In genomic region chr10:42339773-42340425, GRCm38 (mm10) we compare ENCODE assay signal across 17 mouse cellular contexts.
DNase-seq lines count a peak whose midpoint lies in the region; ATAC-seq and TF ChIP-seq lines count a peak whose summit lies in the region.
"Had no signal": no experiment of that assay in that cellular context is flagged by ENCODE, and none has a peak within 500 bp of the region (broad histone marks: within the 10 kb centered on the region; RNA-seq: fewer than 3 reads in every experiment).

No protein-coding gene starts in this region.

- H3K4me3 ChIP-seq in midbrain, embryonic 12.5 days = no peak overlapping the region
- H3K4me3 ChIP-seq in intestine, postnatal 0 days (ENCODE audit: low read depth, low read length) = no peak overlapping the region
- H3K4me3 ChIP-seq: embryonic facial prominence, embryonic 12.5 days; heart, embryonic 10.5 days; myocyte had no signal

- peaks cover 46% of the 10 kb centered on the region for H3K4me1 ChIP-seq in midbrain, embryonic 12.5 days
- H3K4me1 ChIP-seq in intestine, postnatal 0 days (replicated peaks; ENCODE audit: control insufficient read depth, insufficient read depth, low read length) = no peaks in the 10 kb centered on the region
- H3K4me1 ChIP-seq: embryonic facial prominence, embryonic 12.5 days had no signal

- 0 out of 2 replicates have a peak overlapping the region, but pooled peaks have one; percentile 46 for H3K27ac ChIP-seq in midbrain, embryonic 12.5 days (replicated peaks)
- no peak overlapping the region for H3K27ac ChIP-seq in intestine, postnatal 0 days (ENCODE audit: low read depth, low read length)
- H3K27ac ChIP-seq: embryonic facial prominence, embryonic 12.5 days; heart, embryonic 10.5 days; stomach, postnatal 0 days had no signal

- H3K4me2 ChIP-seq in midbrain, embryonic 12.5 days (replicated peaks) = 0 out of 2 replicates have a peak overlapping the region, but pooled peaks have one; percentile 7
- no peak overlapping the region for H3K4me2 ChIP-seq in intestine, postnatal 0 days (replicated peaks; ENCODE audit: low read depth)
- H3K4me2 ChIP-seq: embryonic facial prominence, embryonic 12.5 days had no signal

- no peaks in the 10 kb centered on the region for H3K9me3 ChIP-seq in midbrain, embryonic 12.5 days
- H3K9me3 ChIP-seq in intestine, postnatal 0 days (ENCODE audit: control insufficient read depth) = no peaks in the 10 kb centered on the region
- H3K9me3 ChIP-seq: embryonic facial prominence, embryonic 12.5 days; G1E; heart, embryonic 10.5 days had no signal

- no peak for TF ChIP-seq CTCF in intestine, postnatal 0 days (IDR thresholded peaks at IDR 0.05; ENCODE audit: low read depth)

- peaks cover 23% of the 10 kb centered on the region for H3K27me3 ChIP-seq in midbrain, embryonic 12.5 days
- no peaks in the 10 kb centered on the region for H3K27me3 ChIP-seq in intestine, postnatal 0 days (replicated peaks; ENCODE audit: control insufficient read depth, insufficient read depth, low read length)
- H3K27me3 ChIP-seq: embryonic facial prominence, embryonic 12.5 days had no signal

- 0 out of 2 replicates have a peak, but pooled peaks have one; percentile 47 for ATAC-seq in midbrain, embryonic 12.5 days (ENCODE audit: low FRiP score, low read depth)
- ATAC-seq in erythroid progenitor cell, adult 5-6 weeks (replicated peaks; ENCODE audit: low FRiP score, poor library complexity, severe bottlenecking) = no peak
- no peak for ATAC-seq in intestine, postnatal 0 days
- ATAC-seq: inflammation-experienced regulatory T-cells, adult 6 months had no signal

- no peak overlapping the region for H3K9ac ChIP-seq in midbrain, embryonic 12.5 days (replicated peaks)
- no peak overlapping the region for H3K9ac ChIP-seq in intestine, postnatal 0 days (ENCODE audit: low read depth, low read length)
- H3K9ac ChIP-seq: embryonic facial prominence, embryonic 12.5 days had no signal

- H3K36me3 ChIP-seq in midbrain, embryonic 12.5 days = no peaks in the 10 kb centered on the region
- peaks cover 6% of the 10 kb centered on the region; the same call in 1 of the 2 replicates for H3K36me3 ChIP-seq in intestine, postnatal 0 days (ENCODE audit: control insufficient read depth, insufficient read depth)
- H3K36me3 ChIP-seq: embryonic facial prominence, embryonic 12.5 days; heart, embryonic 10.5 days had no signal

- WGBS in midbrain, embryonic 12.5 days = 25% methylated on average over 8 of the region's 8 CpGs
- WGBS in intestine, postnatal 0 days = 84% methylated on average over 8 of the region's 8 CpGs

- DNase-seq in frontal cortex, postnatal 36 days (ENCODE audit: low spot score in 2 of 2) = peak; percentile 10 to 20
- no peak for DNase-seq in frontal cortex, postnatal 10 days (ENCODE audit: low spot score in 2 of 2)
- peak; percentile 29 to 40 for DNase-seq in right cerebral cortex, adult 2 months (ENCODE audit: low spot score in 2 of 2)
- DNase-seq in right cerebral cortex, postnatal 25 days = no peak
- DNase-seq in kidney, postnatal 25 days = no peak
- DNase-seq: adrenal gland, adult 8-10 months; kidney, postnatal 4 days; lung, postnatal 36 days had no signal

Comparison
In these comparisons a context has a peak if more than half of its experiments do, and no peak if none do; other contexts are left out.
1. DNase-seq: peak in frontal cortex, postnatal 36 days (2 of 2) and right cerebral cortex, adult 2 months (2 of 2); none in frontal cortex, postnatal 10 days (0 of 2), right cerebral cortex, postnatal 25 days (single experiment) and kidney, postnatal 25 days (0 of 2).